Mouse (Mus musculus) MEL (cell line): Measurements from ENCODE around the gene Ddn.

Experiments used
- EP300 ChIP-seq, 2 experiments: IDR thresholded peaks; 2 replicates each; pipeline ENCODE4 v1.6.1; 2011; ENCODE audit warnings: improper control_type of control experiment in 2 of 2, low read length in 2 of 2, low read depth in 1 of 2, mild to moderate bottlenecking in 1 of 2
- POLR2A ChIP-seq, 2 experiments: IDR thresholded peaks; 2 replicates each; pipeline ENCODE4 v1.6.1; 2011 to 2012; ENCODE audit warnings: low read length in 2 of 2, mild to moderate bottlenecking in 2 of 2, control low read depth in 1 of 2, improper control_type of control experiment in 1 of 2, low read depth in 1 of 2, moderate library complexity in 1 of 2; ENCODE audit not compliant: control insufficient read depth in 1 of 2, insufficient read depth in 1 of 2, poor library complexity in 1 of 2
- ZNF384 ChIP-seq: IDR thresholded peaks from 2 replicates; pipeline ENCODE4 v1.6.1; 2012; ENCODE audit warnings: low read depth, mild to moderate bottlenecking, inconsistent platforms, low read length, improper control_type of control experiment

- TF ChIP-seq EP300 (IDR thresholded peaks at IDR 0.05; ENCODE audit: low read depth in 1 of 2, low read length in 2 of 2) (no peak), POLR2A (IDR thresholded peaks at IDR 0.05; ENCODE audit: control insufficient read depth in 1 of 2, insufficient read depth in 1 of 2, low read depth in 1 of 2, low read length in 2 of 2, poor library complexity in 1 of 2) (no peak), ZNF384 (no peak)
Measured at GRCm38 (mm10) chr15:98851229-98851818, 42.0 kb upstream of the Ddn start.
